Mouse (Mus musculus) CH12.LX (cell line): ENCODE data around the gene Nme9. TPM values are rescaled to one million over a fixed set of nuclear protein-coding genes. Genes with fewer than 3 reads are reported as not detected.

ENCODE experiments used
- DNase-seq: peaks from one replicate; pipeline ENCODE4 v3.0.0-alpha.2; 2013; ENCODE audit errors: extremely low read depth
- H3K27ac ChIP-seq: 2 replicates; pipeline ENCODE4 v1.5.1; 2012; ENCODE audit warnings: low read depth, mild to moderate bottlenecking, control low read depth, moderate library complexity; ENCODE audit not compliant: insufficient read depth
- H3K27me3 ChIP-seq: replicated peaks from 2 replicates; pipeline ENCODE3; 2012; ENCODE audit warnings: inconsistent platforms
- H3K36me3 ChIP-seq, 2 experiments: replicated peaks in 1 of 2; 2 replicates each; pipeline versions ENCODE3 to v1.6.1; 2012; ENCODE audit warnings: inconsistent platforms in 1 of 2, low read length in 1 of 2, mild to moderate bottlenecking in 1 of 2, mixed read lengths in 1 of 2, moderate library complexity in 1 of 2; ENCODE audit not compliant: control insufficient read depth in 1 of 2, insufficient read depth in 1 of 2
- H3K4me1 ChIP-seq, 2 experiments: 2 replicates each; pipeline ENCODE4 v1.6.1; 2012; ENCODE audit warnings: inconsistent platforms in 1 of 2, moderate library complexity in 1 of 2; ENCODE audit not compliant: insufficient read depth in 2 of 2, control insufficient read depth in 1 of 2
- H3K4me2 ChIP-seq: 2 replicates; pipeline ENCODE4 v1.6.1; 2012; ENCODE audit warnings: low read depth, mild to moderate bottlenecking, control low read depth; ENCODE audit not compliant: poor library complexity, insufficient read depth, severe bottlenecking
- H3K4me3 ChIP-seq, 3 experiments: fragments of 150-350 bp in 1 of 3; sonication (generic) in 1 of 3; replicated peaks in 1 of 3; 2 replicates each; pipeline versions ENCODE3 to v1.5.1; 2011 to 2012; ENCODE audit warnings: low read depth in 2 of 3, low read length in 2 of 3, mild to moderate bottlenecking in 2 of 3, moderate library complexity in 2 of 3, control low read depth in 1 of 3, improper control_type of control experiment in 1 of 3, inconsistent platforms in 1 of 3, mixed read lengths in 1 of 3; ENCODE audit not compliant: poor library complexity in 1 of 3
- H3K79me2 ChIP-seq: replicated peaks from 2 replicates; pipeline ENCODE4 v1.6.1; 2012; ENCODE audit warnings: mild to moderate bottlenecking, moderate library complexity; ENCODE audit not compliant: control insufficient read depth, poor library complexity, insufficient read depth, severe bottlenecking; ENCODE audit errors: extremely low read depth
- H3K9ac ChIP-seq: 2 replicates; pipeline ENCODE4 v1.6.1; 2012; ENCODE audit warnings: low read depth, mild to moderate bottlenecking, control low read depth, moderate library complexity; ENCODE audit not compliant: insufficient read depth
- H3K9me3 ChIP-seq: replicated peaks from 2 replicates; pipeline ENCODE3; 2012; ENCODE audit warnings: low read length, inconsistent platforms, mixed read lengths
- BHLHE40 ChIP-seq: IDR thresholded peaks from 2 replicates; pipeline ENCODE4 v1.6.1; 2011; ENCODE audit warnings: mild to moderate bottlenecking, low read depth, low read length, improper control_type of control experiment
- CHD1 ChIP-seq: IDR thresholded peaks from 2 replicates; pipeline ENCODE4 v1.6.1; 2012; ENCODE audit warnings: low read depth, low read length, improper control_type of control experiment, inconsistent platforms
- CHD2 ChIP-seq: IDR thresholded peaks from 2 replicates; pipeline ENCODE4 v1.6.1; 2011; ENCODE audit warnings: low read length, improper control_type of control experiment
- E2F4 ChIP-seq: IDR thresholded peaks from 2 replicates; pipeline ENCODE4 v1.6.1; 2011; ENCODE audit warnings: low read depth, low read length, improper control_type of control experiment; ENCODE audit not compliant: insufficient replicate concordance
- EP300 ChIP-seq: IDR thresholded peaks from 2 replicates; pipeline ENCODE4 v1.6.1; 2011; ENCODE audit warnings: low read length, improper control_type of control experiment
- ETS1 ChIP-seq: conservative IDR thresholded peaks from 2 replicates; pipeline ENCODE4 v1.6.1; 2012; ENCODE audit warnings: low read depth, mild to moderate bottlenecking, inconsistent platforms, low read length, improper control_type of control experiment, moderate library complexity
- GABPA ChIP-seq: IDR thresholded peaks from 2 replicates; pipeline ENCODE4 v1.6.1; 2012; ENCODE audit warnings: low read depth, low read length, improper control_type of control experiment, inconsistent platforms; ENCODE audit not compliant: insufficient replicate concordance
- JUND ChIP-seq: conservative IDR thresholded peaks from 2 replicates; pipeline ENCODE4 v1.6.1; 2011; ENCODE audit warnings: low read depth, low read length, improper control_type of control experiment
- KAT2A ChIP-seq: IDR thresholded peaks from 2 replicates; pipeline ENCODE4 v1.6.1; 2012; ENCODE audit warnings: low read length, improper control_type of control experiment, inconsistent platforms; ENCODE audit not compliant: insufficient replicate concordance
- MAFK ChIP-seq: IDR thresholded peaks from 2 replicates; pipeline ENCODE4 v1.6.1; 2011; ENCODE audit warnings: low read length, improper control_type of control experiment; ENCODE audit not compliant: insufficient replicate concordance
- MAZ ChIP-seq: IDR thresholded peaks from 2 replicates; pipeline ENCODE4 v1.6.1; 2012; ENCODE audit warnings: low read depth, mild to moderate bottlenecking, inconsistent platforms, low read length, improper control_type of control experiment, moderate library complexity
- MXI1 ChIP-seq: IDR thresholded peaks from 2 replicates; pipeline ENCODE4 v1.6.1; 2011; ENCODE audit warnings: mild to moderate bottlenecking, low read depth, low read length, improper control_type of control experiment
- MYC ChIP-seq: IDR thresholded peaks from 2 replicates; pipeline ENCODE4 v1.6.1; 2011; ENCODE audit warnings: low read depth, mild to moderate bottlenecking, improper control_type of control experiment, low read length
- NELFE ChIP-seq: IDR thresholded peaks from 2 replicates; pipeline ENCODE4 v1.6.1; 2011; ENCODE audit warnings: low read depth, low read length, improper control_type of control experiment
- NRF1 ChIP-seq: IDR thresholded peaks from 2 replicates; pipeline ENCODE4 v1.6.1; 2014; ENCODE audit warnings: low read depth, mild to moderate bottlenecking, inconsistent platforms, low read length, improper control_type of control experiment, moderate library complexity
- POLR2A ChIP-seq: IDR thresholded peaks from 2 replicates; pipeline ENCODE4 v1.6.1; 2011; ENCODE audit warnings: low read depth, mild to moderate bottlenecking, improper control_type of control experiment, low read length
- RCOR1 ChIP-seq: conservative IDR thresholded peaks from 2 replicates; pipeline ENCODE4 v1.6.1; 2012; ENCODE audit warnings: low read depth, mild to moderate bottlenecking, inconsistent platforms, low read length, improper control_type of control experiment
- SMC3 ChIP-seq: IDR thresholded peaks from 2 replicates; pipeline ENCODE4 v1.6.1; 2011; ENCODE audit warnings: low read depth, low read length, improper control_type of control experiment
- TCF12 ChIP-seq: IDR thresholded peaks from 2 replicates; pipeline ENCODE4 v1.6.1; 2014; ENCODE audit warnings: low read depth, mild to moderate bottlenecking, inconsistent platforms, low read length, improper control_type of control experiment
- USF1 ChIP-seq: IDR thresholded peaks from 2 replicates; pipeline ENCODE4 v1.6.1; 2014; ENCODE audit warnings: low read depth, mild to moderate bottlenecking, inconsistent platforms, low read length, improper control_type of control experiment
- USF2 ChIP-seq: conservative IDR thresholded peaks from 2 replicates; pipeline ENCODE4 v1.6.1; 2011; ENCODE audit warnings: low read depth, low read length, improper control_type of control experiment
- dilution Hi-C: fragments of 300-500 bp; cut with MboI; formaldehyde crosslinking; loops from 2 replicates; pipeline ENCODE4 v1.14.3; 2020; ENCODE audit warnings: low sequenced_read_pairs; ENCODE audit not compliant: extremely low pct_unique_long_range_greater_than_20kb, extremely low pct_ligation_motif_present
- in situ Hi-C: fragments of 300-500 bp; cut with MboI; formaldehyde crosslinking; loops from 3 replicates; pipeline ENCODE4 v1.14.3; 2019; ENCODE audit warnings: low sequenced_read_pairs, low pct_ligation_motif_present, low pct_unique_long_range_greater_than_20kb, mixed read lengths
- polyA plus RNA-seq: library from polyadenylated mRNA; unstranded; fragments of >175 nt; gene quantifications from 2 replicates; pipeline ENCODE4 v1.2.1, GENCODE M21; 2012; ENCODE audit warnings: low read depth; ENCODE audit not compliant: insufficient read length
- total RNA-seq, 2 experiments: library from RNA; depleted of rRNA; stranded (reverse); fragments of 300-350 nt in 1 of 2; fragments of >200 nt in 1 of 2; gene quantifications; 2 replicates each; pipeline ENCODE4 v1.2.3; 2012 to 2014

Gene Nme9
- total and polyA plus RNA-seq, 3 experiments, result not detected

- no peaks in the 10 kb centered on the region for H3K9me3 ChIP-seq
- no peak overlapping the region for H3K9ac ChIP-seq
- H3K4me2 ChIP-seq, result no peak overlapping the region
- no peaks in the 10 kb centered on the region for H3K36me3 ChIP-seq
- TF ChIP-seq KAT2A (no peak), ETS1 (no peak), EP300 (no peak), CHD2 (no peak), MAFK (no peak)
- no peaks in the 10 kb centered on the region for H3K27me3 ChIP-seq
- in situ Hi-C loops (no loop called here), dilution Hi-C loops (no loop called here)
- H3K4me1 ChIP-seq, result peaks cover 4 to 14% of the 10 kb centered on the region in 2 experiments; a peak in 3 of 4 replicates
- no peaks in the 10 kb centered on the region for H3K79me2 ChIP-seq
- no peak overlapping the region for H3K27ac ChIP-seq
- H3K4me3 ChIP-seq, result no peak overlapping the region
- DNase-seq, result no peak
Measured at GRCm38 (mm10) chr9:99425262-99425661, 26.0 kb upstream of the Nme9 start.

DNA sequence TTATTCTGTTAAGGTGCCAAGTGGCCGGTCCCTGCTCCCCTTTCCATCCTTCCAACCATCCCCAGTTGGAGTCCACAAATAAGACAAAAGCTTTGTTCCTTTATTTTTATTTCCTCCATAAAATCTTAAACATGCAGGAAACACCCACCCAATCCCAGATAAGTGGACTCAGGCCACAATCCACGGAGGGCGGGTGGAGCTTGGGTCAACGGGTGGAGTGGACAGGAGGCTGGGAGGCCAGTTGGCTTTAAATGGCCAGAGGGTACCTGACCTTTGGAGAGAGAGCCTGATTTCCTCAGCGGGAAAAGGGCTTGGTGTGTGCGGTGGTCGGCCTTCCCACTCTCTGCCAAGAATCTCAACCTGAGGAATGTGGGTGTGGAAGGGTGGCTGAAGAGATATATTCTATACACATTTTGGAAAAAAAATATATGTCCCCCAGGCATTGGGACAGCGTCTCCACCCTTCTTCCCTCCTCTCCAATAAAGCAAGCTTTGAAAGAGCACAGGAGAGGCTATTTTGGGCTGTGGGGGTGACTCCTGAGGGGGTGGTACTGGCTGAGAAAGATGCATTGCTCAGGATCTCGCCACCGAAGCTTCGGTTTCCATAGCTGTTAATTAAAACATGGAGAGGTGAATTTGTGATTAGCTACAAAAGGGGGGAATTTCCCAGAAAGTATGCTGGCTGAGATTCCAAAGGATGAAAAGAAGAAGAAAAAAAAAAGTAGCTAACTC is 22.5 kb upstream of the Nme9 start:
- in situ Hi-C loops (no loop called here), dilution Hi-C loops (no loop called here)
- no peak overlapping the region for H3K9ac ChIP-seq
- H3K4me3 ChIP-seq, result no peak overlapping the region
- H3K79me2 ChIP-seq, result no peaks in the 10 kb centered on the region
- DNase-seq, result no peak
- no peaks in the 10 kb centered on the region for H3K36me3 ChIP-seq
- H3K4me1 ChIP-seq, result peaks cover 0 to 7% of the 10 kb centered on the region in 2 experiments; a peak in 2 of 4 replicates
- H3K4me2 ChIP-seq, result no peak overlapping the region
- no peak for TF ChIP-seq POLR2A
- TF ChIP-seq MAZ, result no peak
- no peak for TF ChIP-seq USF1
- TF ChIP-seq NELFE, result no peak
- TF ChIP-seq BHLHE40, result no peak
- no peak for TF ChIP-seq MXI1
- no peak for TF ChIP-seq TCF12
- no peak for TF ChIP-seq USF2
- TF ChIP-seq MYC, result no peak
- no peak for TF ChIP-seq E2F4
- no peak for TF ChIP-seq GABPA
- no peak for TF ChIP-seq JUND
- TF ChIP-seq NRF1, result no peak
- TF ChIP-seq SMC3, result no peak
- no peak for TF ChIP-seq RCOR1
- no peak for TF ChIP-seq CHD1
- H3K27ac ChIP-seq, result no peak overlapping the region
- H3K27me3 ChIP-seq, result no peaks in the 10 kb centered on the region
- H3K9me3 ChIP-seq, result no peaks in the 10 kb centered on the region
